Mouse (Mus musculus) adrenal gland, postnatal 0 days (tissue): ENCODE data around the gene Rad54l2. TPM values are rescaled to one million over a fixed set of nuclear protein-coding genes. Genes with fewer than 3 reads are reported as not detected.

Experiments used
- polyA plus RNA-seq: library from polyadenylated mRNA; unstranded; fragments of >200 nt; fragmentation: Nextera tagmentation; extraction: Ambion mirVana; gene quantifications from 2 replicates; pipeline ENCODE4 v1.2.1, GENCODE M21; 2015

Rad54l2 gene
- 1.9 and 4.2 TPM in 2 replicates for polyA plus RNA-seq

DNA sequence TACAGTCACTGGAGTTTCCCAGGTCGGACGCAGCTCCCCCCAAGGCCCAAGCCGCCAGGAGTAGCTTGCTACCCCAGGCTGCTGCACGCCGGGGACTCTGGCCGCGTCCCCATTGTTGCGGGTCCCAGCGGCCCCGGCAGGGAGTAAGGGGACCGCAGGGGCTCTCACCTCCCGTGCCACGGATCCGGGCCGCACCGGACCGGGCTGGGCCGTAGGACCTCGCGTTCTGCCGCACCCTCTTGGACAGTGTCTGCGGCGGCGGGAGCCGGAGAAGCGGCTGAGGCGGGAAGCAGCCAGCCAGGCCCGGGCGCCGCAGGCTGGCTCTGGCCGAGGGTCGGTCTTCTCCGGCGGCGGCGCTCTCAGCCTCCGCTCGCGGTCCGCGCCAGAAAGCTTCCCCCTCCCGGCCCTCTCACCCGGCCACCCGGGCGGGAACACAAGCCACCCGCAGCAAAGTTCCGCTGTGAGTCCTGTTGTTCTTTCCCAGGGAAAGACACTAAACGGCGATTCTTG is at the start of gene Rad54l2:
TSS of gene Rad54l2 (minus strand) at position 383 of the 510 bp plus-strand sequence.

DNA sequence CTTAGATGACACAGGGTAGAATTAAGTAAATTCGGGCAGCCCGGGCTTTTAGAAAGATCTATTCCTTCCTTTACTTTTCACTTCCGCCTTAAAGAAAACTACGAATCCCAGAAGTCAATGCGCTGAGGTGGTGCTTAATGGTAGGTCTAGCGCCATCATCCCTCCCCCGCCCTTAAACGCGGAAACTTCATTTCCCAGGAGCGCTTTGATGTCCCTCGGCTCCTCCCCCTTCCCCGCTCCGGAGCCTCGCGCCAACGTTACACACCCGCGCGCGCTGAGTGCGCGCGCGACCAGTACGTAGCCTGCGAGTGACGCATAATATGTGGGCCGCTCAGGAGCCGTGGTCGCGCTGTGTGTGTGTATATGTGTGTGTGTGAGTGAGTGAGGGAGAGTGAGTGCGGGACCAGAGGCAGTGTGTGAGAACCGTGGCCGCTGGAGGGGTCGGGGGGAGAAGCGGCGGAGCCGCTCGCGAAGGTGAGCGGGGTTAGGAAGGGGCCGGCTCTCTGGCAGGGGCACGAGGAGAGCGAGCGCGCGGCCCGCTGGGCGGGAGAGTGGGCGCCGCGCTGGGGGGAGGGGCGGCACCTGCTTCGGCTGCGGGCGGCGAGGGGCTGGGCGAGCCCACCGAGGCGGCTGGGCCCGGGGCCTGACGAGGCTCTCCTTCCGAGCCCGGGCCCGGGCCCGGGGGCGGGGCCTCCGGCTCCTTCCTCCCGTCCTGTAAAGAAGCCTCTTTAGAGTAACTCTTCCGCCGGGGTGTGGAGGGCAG is 32.8 kb upstream of the Rad54l2 start, which contains the start of gene Dcaf1:
TSS of gene Dcaf1 (plus strand) at position 257 of the 763 bp plus-strand sequence.

DNA sequence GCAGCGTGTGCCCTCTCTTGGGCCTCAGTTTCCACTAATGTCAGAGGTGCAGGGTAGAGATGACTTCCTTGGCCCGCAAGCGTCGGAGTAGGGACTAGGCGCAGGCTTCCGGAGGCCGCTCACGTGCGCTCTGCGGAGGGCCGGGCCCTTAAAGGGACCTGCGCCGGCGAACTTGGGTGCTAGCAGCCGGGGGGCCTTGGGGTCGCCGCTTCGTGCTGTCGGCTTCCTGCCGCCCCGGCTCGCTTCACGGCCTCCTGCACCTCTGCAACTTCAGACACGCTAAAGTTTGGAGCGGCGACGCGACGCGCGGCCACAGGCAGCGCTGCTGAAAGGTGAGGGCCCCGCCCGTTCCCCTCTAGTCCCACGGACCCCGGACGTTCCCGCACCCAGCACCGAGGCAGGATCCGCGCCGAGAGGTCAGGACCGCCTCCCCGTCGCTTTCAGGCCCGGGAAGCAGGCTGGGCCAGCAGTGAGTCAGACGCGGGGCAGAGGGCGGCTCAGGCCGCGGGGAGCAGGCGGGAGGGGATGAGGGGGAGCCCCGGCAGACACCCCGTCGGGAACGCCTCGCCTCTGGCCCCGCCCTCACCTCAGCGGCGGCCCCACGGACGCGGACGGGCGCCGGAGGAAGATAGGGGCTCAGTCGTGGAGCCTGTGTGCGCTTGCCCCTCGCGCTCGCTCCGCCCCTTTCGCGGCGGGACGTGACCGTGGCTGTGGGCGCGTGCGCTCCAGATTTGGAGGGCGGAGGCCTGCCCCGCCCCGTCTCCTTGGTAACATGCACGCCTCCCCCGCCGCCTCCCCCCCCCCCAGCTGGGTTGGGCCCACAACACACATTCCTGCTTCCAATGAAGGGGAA is 103.5 kb downstream of the Rad54l2 start, which contains the start of gene Tex264:
TSS of gene Tex264 (minus strand) at position 679 of the 853 bp plus-strand sequence.

DNA sequence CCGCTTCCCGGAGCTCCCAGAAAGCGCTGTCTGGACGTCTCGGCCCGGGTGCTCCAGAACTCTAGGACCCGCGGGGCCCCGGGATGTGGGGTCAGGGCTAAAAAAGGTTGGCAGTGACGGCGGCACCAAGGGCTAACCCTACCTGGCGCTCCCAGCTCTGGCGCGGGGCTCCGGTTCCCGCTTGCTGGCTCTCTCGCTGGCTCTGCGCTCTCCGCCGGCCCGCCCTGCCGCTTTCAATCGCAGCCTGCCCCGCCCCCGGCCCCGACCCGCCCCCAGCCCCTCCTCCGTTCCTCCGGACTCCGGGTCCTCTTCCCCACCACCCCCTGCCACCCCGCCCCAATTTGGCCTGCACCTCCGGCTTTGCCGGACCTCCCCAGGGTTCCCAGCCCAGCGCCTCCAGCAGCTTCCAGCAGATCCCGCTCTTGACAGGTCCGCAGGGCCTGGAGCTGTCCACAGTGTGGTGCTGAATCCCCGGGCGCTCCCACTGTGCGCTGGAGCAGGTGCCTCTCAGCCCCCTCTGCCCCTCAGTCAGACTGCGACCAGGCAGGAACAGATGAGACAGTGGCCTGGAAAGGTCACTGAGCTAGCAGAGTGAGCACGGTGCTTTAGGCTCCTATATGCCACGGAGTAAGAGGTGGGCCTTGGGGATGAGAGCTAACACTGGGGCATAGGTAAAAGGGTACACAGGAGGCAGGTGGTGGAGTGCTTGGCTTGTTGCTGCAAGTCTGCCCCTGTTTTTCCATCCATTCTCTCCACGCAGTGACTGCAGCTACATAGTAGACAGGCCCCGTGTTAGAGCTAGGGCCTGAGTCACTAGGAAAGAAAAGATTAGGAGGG is 132.9 kb downstream of the Rad54l2 start, which contains the start of gene Grm2:
TSS of gene Grm2 (minus strand) at position 199 of the 837 bp plus-strand sequence.

Other genes with a start within 250 kb of the Rad54l2 start
- not detected in 2 replicates for gene Iqcf3, start 227.6 kb downstream of the Rad54l2 start, polyA plus RNA-seq
- gene Iqcf4, start 218.2 kb downstream of the Rad54l2 start, polyA plus RNA-seq, result not detected in 2 replicates
- gene Iqcf6, start 162.6 kb downstream of the Rad54l2 start, polyA plus RNA-seq, result not detected in 2 replicates
- not detected in 2 replicates for gene Grm2, start 133.1 kb downstream of the Rad54l2 start, polyA plus RNA-seq
- gene Tex264, start 103.3 kb downstream of the Rad54l2 start, polyA plus RNA-seq, result 85.4 and 117 TPM in 2 replicates
- gene Dcaf1, start 32.7 kb upstream of the Rad54l2 start, polyA plus RNA-seq, result 6.2 and 11.2 TPM in 2 replicates
- 5.4 and 7.2 TPM in 2 replicates for gene Rbm15b, start 98.2 kb upstream of the Rad54l2 start, polyA plus RNA-seq
- 219 and 298 TPM in 2 replicates for gene Manf, start 102.8 kb upstream of the Rad54l2 start, polyA plus RNA-seq